Mouse (Mus musculus) heart, postnatal 14 days (tissue): ENCODE measurements around the gene Mrln. TPM values are rescaled to one million over a fixed set of nuclear protein-coding genes. Genes with fewer than 3 reads are reported as not detected.
"Not testable (repeated sequence)": the region's sequence is repeated elsewhere in the genome, so short reads cannot be mapped to it uniquely, and the experiment has no call there.

ENCODE experiments used
- DNase-seq, 2 experiments: peaks; one replicate each; pipeline ENCODE4 v3.0.0; 2021 to 2022
- intact Hi-C: fragments of 180-260 bp; cut with DNase I; formaldehyde crosslinking; loops from one replicate; pipeline ENCODE4 v1.15.1; 2025
- total RNA-seq, 2 experiments: library from RNA; stranded (reverse); gene quantifications; 2 replicates each; pipeline ENCODE4 v1.2.3; 2021

The Mrln gene
- total RNA-seq, 2 experiments from 2014 or later = 0.98 to 3.1 TPM

DNA sequence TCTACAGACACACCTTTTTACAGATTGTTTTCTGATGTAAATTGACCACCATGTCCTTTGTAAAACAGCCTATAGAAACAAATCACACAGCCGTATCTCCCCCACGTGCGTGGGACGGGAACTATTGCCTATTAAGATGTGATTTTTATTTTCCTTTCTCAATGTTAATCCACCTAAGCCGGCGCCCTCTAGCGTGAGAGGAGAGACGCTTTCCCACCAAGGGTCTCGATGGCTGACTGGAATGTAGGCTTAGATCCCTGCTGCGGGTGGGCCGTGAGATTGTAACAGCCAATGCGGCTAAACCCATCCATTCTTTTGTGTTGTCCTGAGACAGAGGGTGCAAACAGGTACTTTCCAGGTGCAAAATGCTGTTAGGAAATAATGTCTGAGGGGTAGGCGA lies 14.6 kb upstream of the Mrln start:
- intact Hi-C loops = loop anchor here (5.0 to 10.0 kb wide), 3 partner anchors 93 to 315 kb away; partner anchors contain the start of gene Ccdc6
- no peak for DNase-seq

DNA sequence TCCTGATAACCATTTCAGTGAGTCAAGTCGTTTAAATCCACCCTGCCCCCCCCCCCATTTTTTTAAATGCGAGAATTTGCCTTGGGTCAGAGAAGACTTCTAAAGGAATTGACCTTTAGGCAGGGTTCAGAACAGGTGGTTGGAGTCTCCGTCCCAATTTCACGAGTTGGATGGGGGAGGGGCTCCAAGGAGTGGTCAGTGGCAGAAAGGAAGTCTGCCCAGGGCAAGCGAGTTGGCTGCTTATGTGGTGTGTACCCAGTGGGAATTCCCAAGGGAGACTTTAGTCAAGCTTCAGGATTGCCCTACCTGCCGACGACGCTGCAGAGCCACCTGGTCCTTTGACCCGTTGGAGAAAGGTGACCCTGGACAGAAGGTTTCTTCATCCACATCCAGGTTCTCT lies 10.2 kb upstream of the Mrln start:
- DNase-seq = no peak
- intact Hi-C loops = no loop called here

- intact Hi-C loops = loop anchor here (5.0 kb wide), 1 partner anchor 52 kb away; the partner anchor contains the start of gene Slc16a9
Measured at GRCm38 (mm10) chr10:70195279-70195678, 9.2 kb upstream of the Mrln start.

DNA sequence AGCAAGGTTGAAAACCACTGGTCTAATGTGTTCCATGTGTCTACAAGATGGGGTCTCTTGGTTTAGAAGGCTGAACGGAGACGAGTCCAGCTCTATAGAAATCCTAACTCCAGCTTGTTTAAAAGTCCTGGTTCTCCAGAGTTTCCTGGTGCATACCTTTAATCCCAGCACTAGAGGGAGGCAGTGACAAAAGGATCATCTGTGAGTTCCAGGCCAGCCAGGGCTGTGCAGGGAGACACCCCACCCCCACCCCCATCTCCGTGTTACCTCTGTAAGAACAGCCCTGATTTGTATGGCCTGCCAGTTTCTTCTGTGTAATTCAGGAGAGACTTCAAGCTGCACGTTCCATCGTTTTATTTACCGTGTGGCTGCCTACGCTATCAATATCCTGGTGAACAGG lies 8.7 kb upstream of the Mrln start:
- intact Hi-C loops = loop anchor here (1.0 to 5.0 kb wide), 2 partner anchors 52 to 101 kb away; partner anchors contain the start of gene Slc16a9
- no peak for DNase-seq

More at GRCm38 (mm10) chr10:70195279-70195678, 9.2 kb upstream of the Mrln start:
- no peak for DNase-seq

DNA sequence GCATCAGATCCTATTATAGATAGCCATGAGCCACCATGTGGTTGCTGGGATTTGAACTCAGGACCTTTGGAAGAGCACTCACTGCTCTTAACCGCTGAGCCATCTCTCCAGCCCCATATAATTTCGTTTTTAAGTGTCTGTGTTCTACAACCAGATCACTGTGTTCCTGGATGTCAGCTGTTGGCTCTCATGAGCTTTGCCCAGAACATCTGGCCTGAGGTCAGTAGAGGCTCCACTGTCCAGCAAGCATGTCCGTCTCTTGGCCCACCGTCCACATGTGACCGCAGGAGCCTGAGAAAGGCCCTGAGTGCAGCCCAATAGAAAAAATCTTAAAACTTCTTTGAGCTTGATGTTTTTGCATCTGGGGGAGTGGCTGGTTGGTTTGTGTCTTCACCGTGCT lies 7.8 kb upstream of the Mrln start:
- DNase-seq = no peak
- intact Hi-C loops = loop anchor here (1.0 to 5.0 kb wide), 2 partner anchors 51 to 100 kb away; partner anchors contain the start of gene Slc16a9

GRCm38 (mm10) chr10:70197601-70198000 lies 6.9 kb upstream of the Mrln start:
- intact Hi-C loops = loop anchor here (5.0 kb wide), 1 partner anchor 50 kb away; the partner anchor contains the start of gene Slc16a9
- no peak for DNase-seq

DNA sequence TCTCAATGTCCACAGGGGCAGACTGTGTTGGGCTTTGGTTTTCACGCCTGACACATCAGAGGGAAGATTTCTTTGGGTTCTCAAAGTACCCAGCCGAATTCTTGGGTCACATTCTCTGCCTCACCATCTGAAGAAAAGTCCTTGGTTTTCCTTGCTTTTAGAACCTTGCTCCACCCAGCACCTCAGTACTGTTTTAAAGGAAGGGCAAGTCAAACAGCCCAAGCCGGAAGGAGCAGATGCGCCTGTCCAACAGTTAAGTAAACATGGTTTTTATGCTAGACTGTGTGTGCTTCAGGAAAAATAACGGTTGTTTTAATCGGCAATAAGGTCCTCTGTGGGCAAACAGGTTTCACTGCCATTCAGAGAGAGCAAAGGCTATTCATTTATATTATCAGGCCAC lies 6.5 kb upstream of the Mrln start:
- intact Hi-C loops = loop anchor here (5.0 kb wide), 1 partner anchor 49 kb away; the partner anchor contains the start of gene Slc16a9
- DNase-seq = no peak

GRCm38 (mm10) chr10:70198951-70199463 lies 5.5 kb upstream of the Mrln start:
- intact Hi-C loops = loop anchor here (5.0 kb wide), 1 partner anchor 48 kb away; the partner anchor contains the start of gene Slc16a9

DNA sequence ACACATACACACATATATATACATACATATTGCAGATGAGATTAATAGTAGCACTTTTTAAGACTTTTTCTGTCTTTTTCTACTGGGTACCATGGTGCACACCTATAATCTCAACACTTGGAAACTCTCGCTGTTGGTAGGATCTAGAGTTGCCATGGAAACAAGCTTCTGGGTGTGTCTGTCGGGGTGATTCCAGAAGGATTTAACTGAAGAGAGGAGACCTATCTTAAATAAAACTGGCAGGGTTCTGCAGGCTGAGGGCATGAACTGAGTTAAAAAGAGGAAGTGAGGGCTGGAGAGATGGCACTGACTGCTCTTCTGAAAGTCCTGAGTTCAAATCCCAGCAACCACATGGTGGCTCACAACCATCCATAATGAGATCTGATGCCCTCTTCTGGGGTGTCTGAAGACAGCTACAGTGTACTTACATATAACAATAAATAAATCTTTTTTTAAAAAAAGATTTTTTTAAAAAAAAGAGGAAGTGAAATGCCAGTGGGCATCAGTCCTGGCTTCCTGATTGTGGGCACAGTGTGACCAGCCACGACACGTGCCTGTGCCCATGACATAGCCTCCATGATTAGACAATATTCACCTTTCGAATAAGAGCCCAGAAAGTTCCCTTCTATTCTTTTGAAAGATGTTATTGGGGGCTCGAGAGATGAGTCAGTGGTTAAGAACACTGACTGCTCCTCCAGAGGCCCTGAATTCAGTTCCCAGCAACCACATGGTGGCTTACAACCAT lies 4.8 kb upstream of the Mrln start:
- intact Hi-C loops = loop anchor here (5.0 kb wide), 1 partner anchor 48 kb away; the partner anchor contains the start of gene Slc16a9
- no peak for DNase-seq

More at GRCm38 (mm10) chr10:70198951-70199463, 5.5 kb upstream of the Mrln start:
- DNase-seq = no peak

- DNase-seq = no peak
- intact Hi-C loops = no loop called here
Measured at GRCm38 (mm10) chr10:70200889-70201500, 3.5 kb upstream of the Mrln start.

GRCm38 (mm10) chr10:70211281-70211680 lies 6.8 kb downstream of the Mrln start:
- intact Hi-C loops = no loop called here
- DNase-seq = no peak

- intact Hi-C loops = no loop called here
- DNase-seq = no peak
Measured at GRCm38 (mm10) chr10:70220971-70221370, 16.5 kb downstream of the Mrln start.

- intact Hi-C loops, DNase-seq: not testable (repeated sequence)
Measured at GRCm38 (mm10) chr10:70222231-70222630, 17.8 kb downstream of the Mrln start.

- DNase-seq = no peak
- intact Hi-C loops = no loop called here
Measured at GRCm38 (mm10) chr10:70224571-70224970, 20.1 kb downstream of the Mrln start.

- peak in 1 of 2 experiments; percentile 15 for DNase-seq
- intact Hi-C loops = no loop called here
Measured at GRCm38 (mm10) chr10:70225760-70226159, 21.3 kb downstream of the Mrln start.

GRCm38 (mm10) chr10:70226608-70227007 lies 22.1 kb downstream of the Mrln start:
- intact Hi-C loops = no loop called here
- DNase-seq = no peak

DNA sequence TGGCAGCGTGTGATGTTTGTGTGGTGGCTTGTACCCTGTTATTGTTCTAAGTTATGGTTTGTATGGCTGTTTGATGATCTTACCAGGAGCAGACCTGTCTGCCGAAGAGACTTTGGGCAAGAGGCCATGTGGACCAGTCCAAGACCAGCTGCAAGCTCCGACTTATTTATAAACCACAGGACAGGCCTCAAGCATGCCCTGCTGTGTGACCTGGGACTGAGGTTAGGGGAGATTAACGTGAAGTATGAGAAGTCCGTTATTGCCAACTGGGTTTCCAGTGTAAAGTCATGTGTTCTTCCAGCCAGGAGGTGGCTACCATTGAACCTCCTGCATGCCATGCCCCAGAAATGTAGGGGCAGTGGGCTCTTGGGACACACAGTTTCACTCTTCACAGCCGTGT lies 25.9 kb downstream of the Mrln start:
- intact Hi-C loops = no loop called here
- peak; percentile 20 to 46 for DNase-seq

DNA sequence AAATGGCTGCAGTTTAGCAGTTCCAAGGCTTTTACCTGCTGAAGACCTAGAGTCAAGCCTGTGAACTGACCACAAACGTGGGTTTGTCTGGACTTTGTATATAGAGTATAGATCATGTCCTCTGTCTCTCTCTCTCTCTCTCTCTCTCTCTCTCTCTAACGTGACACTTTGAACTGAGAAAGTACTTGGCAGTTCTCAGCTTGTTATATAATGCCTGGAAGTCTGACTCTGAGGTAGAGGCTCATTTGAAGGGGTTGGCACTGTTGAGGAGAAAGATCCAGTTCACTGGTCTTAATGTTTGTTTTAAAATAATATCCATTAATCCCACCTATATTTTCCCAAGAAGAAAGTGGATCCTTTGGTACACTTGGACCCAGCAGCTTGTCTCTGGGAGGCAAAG lies 33.5 kb downstream of the Mrln start:
- no peak for DNase-seq
- intact Hi-C loops = no loop called here

- no peak for DNase-seq
- intact Hi-C loops = no loop called here
Measured at GRCm38 (mm10) chr10:70242751-70243444, 38.4 kb downstream of the Mrln start.

DNA sequence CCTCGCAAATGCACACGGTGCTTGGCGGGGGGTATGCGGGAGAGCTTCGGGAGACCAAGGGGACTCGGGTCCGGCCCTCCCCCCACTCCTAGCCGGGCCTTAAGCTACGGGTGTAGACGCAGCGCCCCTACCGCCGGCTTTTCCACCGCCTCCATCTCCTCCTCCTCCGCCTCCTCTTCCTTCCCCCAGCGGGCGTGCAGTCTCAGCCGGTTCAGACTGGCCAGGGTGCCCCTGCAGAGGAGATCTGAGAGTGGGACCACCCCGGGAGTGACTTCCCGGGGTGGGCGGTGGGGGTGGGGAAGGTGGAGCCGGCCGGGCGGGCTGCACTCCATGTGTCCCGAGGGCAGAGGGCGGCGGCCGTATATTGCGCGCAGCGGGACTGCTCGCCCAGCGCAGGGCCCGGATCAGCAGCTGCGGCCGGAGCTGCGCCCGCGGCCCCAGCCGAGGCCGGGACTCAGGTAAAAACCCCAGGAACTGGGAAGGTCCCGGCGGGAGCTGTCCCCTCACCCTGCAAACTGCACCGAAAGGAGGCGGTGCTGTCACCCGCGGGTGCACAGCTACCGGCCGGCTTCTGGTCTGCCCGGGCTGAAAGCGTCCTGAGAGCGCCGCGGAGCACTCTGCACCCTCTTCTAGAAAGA lies 40.6 kb downstream of the Mrln start, which contains the start of gene Slc16a9:
Slc16a9 (plus strand) TSS at position 180 of the 638 bp plus-strand sequence.
- DNase-seq = peak; percentile 72 to 74
- intact Hi-C loops = loop anchor here (5.0 kb wide), 2 partner anchors 48 to 52 kb away; no protein-coding TSS in a partner anchor
